Mouse (Mus musculus) cortical plate, adult 2 months (tissue): Measurements from ENCODE around the gene Dst.

Experiments used
- CTCF ChIP-seq: fragments of 200-500 bp; IDR thresholded peaks from 2 replicates; pipeline ENCODE4 v1.5.1; 2011; ENCODE audit warnings: mild to moderate bottlenecking, control low read depth, low read length; ENCODE audit not compliant: insufficient read depth; ENCODE audit errors: extremely low read depth
- POLR2A ChIP-seq: fragments of 200-500 bp; IDR thresholded peaks from 2 replicates; pipeline ENCODE4 v1.6.1; 2011; ENCODE audit warnings: mild to moderate bottlenecking, low read length, control low read depth; ENCODE audit not compliant: insufficient read depth; ENCODE audit errors: extremely low read depth

- no peak for TF ChIP-seq POLR2A
- peak; percentile 23; the same call in 1 of the 2 replicates for TF ChIP-seq CTCF
Observed at GRCm38 (mm10) chr1:34093652-34094051, 185.6 kb downstream of the Dst start.
